In the genomic region with DNA sequence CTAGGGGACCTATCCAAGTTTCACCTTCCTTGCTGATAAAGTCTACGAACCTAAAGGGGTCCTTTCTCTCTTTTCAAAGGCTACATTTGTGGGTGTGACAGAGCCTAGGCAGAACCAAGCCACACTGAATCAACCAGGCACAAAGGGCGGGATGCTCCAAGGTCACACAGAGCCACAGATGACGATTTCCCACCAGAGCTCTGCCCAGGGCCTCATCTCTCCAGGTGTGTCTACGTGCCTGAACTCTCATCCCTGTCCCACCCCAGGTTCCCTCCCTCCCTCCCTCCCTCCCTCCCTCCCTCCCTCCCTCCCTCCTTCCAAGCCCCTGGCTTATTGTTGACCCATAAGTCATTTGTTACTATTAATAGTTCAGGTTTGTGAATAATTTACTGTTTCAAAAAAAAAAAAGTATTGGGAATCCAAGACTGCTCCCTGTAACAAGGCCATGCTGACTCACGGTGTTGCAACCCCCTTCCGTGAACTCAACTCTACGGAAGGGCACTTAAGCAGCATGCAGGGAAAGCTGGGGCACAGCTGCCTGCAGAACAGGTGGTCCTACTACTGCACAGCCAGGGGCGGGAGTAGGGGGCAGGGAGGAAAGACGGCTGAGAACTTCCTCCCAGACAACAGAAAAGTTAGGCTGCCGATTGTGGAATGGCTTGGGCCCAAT, we compare ENCODE assay signal across 10 mouse cellular contexts. TPM values are rescaled to one million over a fixed set of nuclear protein-coding genes. Genes with fewer than 3 reads are reported as not detected.
DNase-seq lines count a peak whose midpoint lies in the region; ATAC-seq and TF ChIP-seq lines count a peak whose summit lies in the region.
"Had no signal": no experiment of that assay in that cellular context is flagged by ENCODE, and none has a peak within 500 bp of the region (broad histone marks: within the 10 kb centered on the region; RNA-seq: fewer than 3 reads in every experiment).

No protein-coding gene starts in this region.

- no peak overlapping the region for H3K27ac ChIP-seq in embryonic facial prominence, embryonic 14.5 days (replicated peaks; ENCODE audit: low read depth, low read length)
- H3K27ac ChIP-seq: midbrain, embryonic 13.5 days had no signal

- WGBS in embryonic facial prominence, embryonic 14.5 days: 26% methylated on average over 10 of the region's 10 CpGs

- H3K9ac ChIP-seq in embryonic facial prominence, embryonic 14.5 days (ENCODE audit: low read depth, low read length): no peak overlapping the region
- H3K9ac ChIP-seq: midbrain, embryonic 13.5 days had no signal

- no peaks in the 10 kb centered on the region for H3K27me3 ChIP-seq in embryonic facial prominence, embryonic 14.5 days (replicated peaks; ENCODE audit: control insufficient read depth, insufficient read depth, low read length)
- no peaks in the 10 kb centered on the region for H3K27me3 ChIP-seq in myocyte (ENCODE audit: control insufficient read depth, insufficient read depth, insufficient read length)
- H3K27me3 ChIP-seq: midbrain, embryonic 13.5 days had no signal

- H3K4me1 ChIP-seq in embryonic facial prominence, embryonic 14.5 days (ENCODE audit: control insufficient read depth, insufficient read depth, low read length): no peaks in the 10 kb centered on the region

- peak; percentile 36; the same call in 1 of the 2 replicates for ATAC-seq in embryonic facial prominence, embryonic 14.5 days (ENCODE audit: low read depth)
- ATAC-seq: midbrain, embryonic 13.5 days had no signal

- H3K36me3 ChIP-seq in embryonic facial prominence, embryonic 14.5 days (ENCODE audit: control insufficient read depth, insufficient read depth, low read length): no peaks in the 10 kb centered on the region
- no peaks in the 10 kb centered on the region for H3K36me3 ChIP-seq in myocyte (ENCODE audit: control insufficient read depth, insufficient read depth)
- H3K36me3 ChIP-seq: midbrain, embryonic 13.5 days had no signal

- no peaks in the 10 kb centered on the region for H3K9me3 ChIP-seq in embryonic facial prominence, embryonic 14.5 days (ENCODE audit: control insufficient read depth, low read length)
- H3K9me3 ChIP-seq: midbrain, embryonic 13.5 days had no signal

- H3ac ChIP-seq in myocyte (ENCODE audit: control insufficient read depth, insufficient read length): no peak overlapping the region

- peak; percentile 14 for DNase-seq in ZHBTc4 (ENCODE audit: low read depth, low spot score)
- peak; percentile 79 for DNase-seq in embryonic facial prominence, embryonic 14.5 days (ENCODE audit: low spot score)
- DNase-seq in kidney, postnatal 4 days: peak; percentile 39 to 60
- no peak for DNase-seq in spleen, adult 12 weeks (ENCODE audit: low spot score)
- DNase-seq in left cerebral cortex, adult 18-20 months (ENCODE audit: low spot score in 2 of 2): no peak
- no peak for DNase-seq in left cerebral cortex, adult 8-10 months (ENCODE audit: low spot score in 2 of 2)
- no peak for DNase-seq in right cerebral cortex, postnatal 4 days

- no peak for TF ChIP-seq POLR2A in myocyte (IDR thresholded peaks at IDR 0.05; ENCODE audit: insufficient read length, low read depth)

- H3K79me2 ChIP-seq in myocyte (ENCODE audit: control insufficient read depth, insufficient read depth): no peaks in the 10 kb centered on the region

- H3K4me2 ChIP-seq in embryonic facial prominence, embryonic 14.5 days (ENCODE audit: low read depth, low read length): no peak overlapping the region
- H3K4me2 ChIP-seq in myocyte (ENCODE audit: low read depth): peak overlapping the region; percentile 61
- H3K4me2 ChIP-seq: midbrain, embryonic 13.5 days had no signal

- H3K4me3 ChIP-seq in embryonic facial prominence, embryonic 14.5 days (ENCODE audit: low read depth, low read length): no peak overlapping the region
- no peak overlapping the region for H3K4me3 ChIP-seq in myocyte
- H3K4me3 ChIP-seq: midbrain, embryonic 13.5 days had no signal

TF ChIP-seq in myocyte, 11 proteins besides CTCF, POLR2A, EP300 and RAD21:
- TF ChIP-seq E2F4 (IDR thresholded peaks at IDR 0.05; ENCODE audit: insufficient read depth): no peak
- peak; percentile 91 for TF ChIP-seq TCF3 (IDR thresholded peaks at IDR 0.05; ENCODE audit: insufficient read length, low read depth)
- TF ChIP-seq REST (IDR thresholded peaks at IDR 0.05; ENCODE audit: insufficient read depth, insufficient read length): no peak
- TF ChIP-seq POLR2AphosphoS2 (IDR thresholded peaks at IDR 0.05; ENCODE audit: insufficient read length, low read depth): no peak
- no peak for TF ChIP-seq MAX (IDR thresholded peaks at IDR 0.05; ENCODE audit: low read depth)
- no peak for TF ChIP-seq USF1 (IDR thresholded peaks at IDR 0.05; ENCODE audit: low read depth)
- TF ChIP-seq MYOG (IDR thresholded peaks at IDR 0.05; ENCODE audit: control insufficient read depth in 1 of 3, insufficient read depth in 1 of 3, insufficient read length in 2 of 3, low read depth in 2 of 3): peak; percentile 45 to 98 (median 95)
- TF ChIP-seq TCF12 (IDR thresholded peaks at IDR 0.05; ENCODE audit: insufficient read depth, poor library complexity, severe bottlenecking): peak; percentile 71
- peak; percentile 80 for TF ChIP-seq CEBPB (IDR thresholded peaks at IDR 0.05; ENCODE audit: insufficient read depth, poor library complexity, severe bottlenecking)
- peak; percentile 15 to 99 (median 98) for TF ChIP-seq MYOD1 (IDR thresholded peaks at IDR 0.05; ENCODE audit: control insufficient read depth in 1 of 3, insufficient read length in 2 of 3, low read depth in 2 of 3)
- TF ChIP-seq SRF (IDR thresholded peaks at IDR 0.05; ENCODE audit: control insufficient read depth, insufficient read length, low read depth): no peak
TF ChIP-seq in myocyte: peak in this region for 5.

RNA-seq across cellular contexts. Expression of gene Mab21l3, which starts 17.4 kb away (rescaled TPM):
- 0.68 and 0.83 TPM in 2 replicates for polyA plus RNA-seq in embryonic facial prominence, embryonic 14.5 days (2014; fragmentation: Nextera tagmentation; extraction: Ambion mirVana)
- polyA plus RNA-seq in myocyte (2012; fragmentation: generic; extraction: Trizol): 0.85 TPM
- under 1 TPM; 0.23 to 0.30 TPM for total RNA-seq in left cerebral cortex, adult 18-20 months (2021)
- under 1 TPM; 0.11 to 0.51 (median 0.27) TPM for total RNA-seq in left cerebral cortex, adult 8-10 months (2022)
- total RNA-seq: hematopoietic stem cell, adult 5-6 weeks had no signal

Comparison
In these comparisons a context has a peak if more than half of its experiments do, and no peak if none do; other contexts are left out.
1. DNase-seq: peak in ZHBTc4 (single experiment), embryonic facial prominence, embryonic 14.5 days (single experiment) and kidney, postnatal 4 days (2 of 2); none in spleen, adult 12 weeks (single experiment), left cerebral cortex, adult 18-20 months (0 of 2), left cerebral cortex, adult 8-10 months (0 of 2) and right cerebral cortex, postnatal 4 days (single experiment).